Mouse (Mus musculus): Measurements from ENCODE around the gene Ilf3. TPM values are rescaled to one million over a fixed set of nuclear protein-coding genes. Genes with fewer than 3 reads are reported as not detected.

The Ilf3 gene
- polyA plus RNA-seq, 1 experiment: 4.7 TPM

GRCm38 (mm10) chr9:21437577-21437976 is 69.9 kb downstream of the Ilf3 start:
- H3K4me1 ChIP-seq (ENCODE audit: control insufficient read depth): peaks cover 46% of the 10 kb centered on the region
- no peak overlapping the region for H3K4me3 ChIP-seq (replicated peaks)
- TF ChIP-seq TAL1 (IDR thresholded peaks at IDR 0.05; ENCODE audit: low read length) (no peak), GATA1 (IDR thresholded peaks at IDR 0.05; ENCODE audit: low read length) (no peak)
- no peaks in the 10 kb centered on the region for H3K9me3 ChIP-seq (ENCODE audit: control insufficient read depth, low read length)
- H3K27me3 ChIP-seq (ENCODE audit: control insufficient read depth): no peaks in the 10 kb centered on the region
- H3K36me3 ChIP-seq (ENCODE audit: control insufficient read depth): peaks cover 74% of the 10 kb centered on the region

- Histone ChIP-seq H3K36me3 (ENCODE audit: control insufficient read depth) (peaks cover 77% of the 10 kb centered on the region), H3K27me3 (ENCODE audit: control insufficient read depth) (no peaks in the 10 kb centered on the region), H3K4me1 (ENCODE audit: control insufficient read depth) (peaks cover 46% of the 10 kb centered on the region), H3K4me3 (replicated peaks) (no peak overlapping the region), H3K9me3 (ENCODE audit: control insufficient read depth, low read length) (no peaks in the 10 kb centered on the region)
- TF ChIP-seq TAL1 (IDR thresholded peaks at IDR 0.05; ENCODE audit: low read length) (no peak), GATA1 (IDR thresholded peaks at IDR 0.05; ENCODE audit: low read length) (no peak)
Measured at GRCm38 (mm10) chr9:21438219-21438618, 70.5 kb downstream of the Ilf3 start.

GRCm38 (mm10) chr9:21439456-21439855 is 71.8 kb downstream of the Ilf3 start:
- TF ChIP-seq TAL1 (IDR thresholded peaks at IDR 0.05; ENCODE audit: low read length): no peak
- TF ChIP-seq GATA1 (IDR thresholded peaks at IDR 0.05; ENCODE audit: low read length): no peak
- Histone ChIP-seq H3K4me1 (ENCODE audit: control insufficient read depth) (peaks cover 40% of the 10 kb centered on the region), H3K4me3 (replicated peaks) (no peak overlapping the region), H3K27me3 (ENCODE audit: control insufficient read depth) (no peaks in the 10 kb centered on the region), H3K9me3 (ENCODE audit: control insufficient read depth, low read length) (no peaks in the 10 kb centered on the region), H3K36me3 (ENCODE audit: control insufficient read depth) (peaks cover 72% of the 10 kb centered on the region)

GRCm38 (mm10) chr9:21439914-21440313 is 72.2 kb downstream of the Ilf3 start:
- Histone ChIP-seq H3K27me3 (ENCODE audit: control insufficient read depth) (no peaks in the 10 kb centered on the region), H3K36me3 (ENCODE audit: control insufficient read depth) (peaks cover 73% of the 10 kb centered on the region), H3K4me3 (replicated peaks) (no peak overlapping the region), H3K9me3 (ENCODE audit: control insufficient read depth, low read length) (no peaks in the 10 kb centered on the region), H3K4me1 (ENCODE audit: control insufficient read depth) (peaks cover 40% of the 10 kb centered on the region)
- TF ChIP-seq TAL1 (IDR thresholded peaks at IDR 0.05; ENCODE audit: low read length): no peak
- no peak for TF ChIP-seq GATA1 (IDR thresholded peaks at IDR 0.05; ENCODE audit: low read length)

- no peak for TF ChIP-seq TAL1 (IDR thresholded peaks at IDR 0.05; ENCODE audit: low read length)
- no peak for TF ChIP-seq GATA1 (IDR thresholded peaks at IDR 0.05; ENCODE audit: low read length)
- no peaks in the 10 kb centered on the region for H3K27me3 ChIP-seq (ENCODE audit: control insufficient read depth)
- peaks cover 74% of the 10 kb centered on the region for H3K36me3 ChIP-seq (ENCODE audit: control insufficient read depth)
- peaks cover 38% of the 10 kb centered on the region for H3K4me1 ChIP-seq (ENCODE audit: control insufficient read depth)
- H3K9me3 ChIP-seq (ENCODE audit: control insufficient read depth, low read length): no peaks in the 10 kb centered on the region
- no peak overlapping the region for H3K4me3 ChIP-seq (replicated peaks)
Measured at GRCm38 (mm10) chr9:21440387-21440786, 72.7 kb downstream of the Ilf3 start.

- Histone ChIP-seq H3K36me3 (ENCODE audit: control insufficient read depth) (peaks cover 86% of the 10 kb centered on the region), H3K4me3 (replicated peaks) (no peak overlapping the region), H3K9me3 (ENCODE audit: control insufficient read depth, low read length) (no peaks in the 10 kb centered on the region), H3K27me3 (ENCODE audit: control insufficient read depth) (no peaks in the 10 kb centered on the region), H3K4me1 (ENCODE audit: control insufficient read depth) (peaks cover 16% of the 10 kb centered on the region)
- TF ChIP-seq GATA1 (IDR thresholded peaks at IDR 0.05; ENCODE audit: low read length) (no peak), TAL1 (IDR thresholded peaks at IDR 0.05; ENCODE audit: low read length) (no peak)
Measured at GRCm38 (mm10) chr9:21443853-21444252, 76.2 kb downstream of the Ilf3 start.

GRCm38 (mm10) chr9:21444574-21444973 is 76.9 kb downstream of the Ilf3 start:
- Histone ChIP-seq H3K4me1 (ENCODE audit: control insufficient read depth) (peaks cover 16% of the 10 kb centered on the region), H3K36me3 (ENCODE audit: control insufficient read depth) (peaks cover 87% of the 10 kb centered on the region), H3K9me3 (ENCODE audit: control insufficient read depth, low read length) (no peaks in the 10 kb centered on the region), H3K27me3 (ENCODE audit: control insufficient read depth) (no peaks in the 10 kb centered on the region), H3K4me3 (replicated peaks) (no peak overlapping the region)
- TF ChIP-seq TAL1 (IDR thresholded peaks at IDR 0.05; ENCODE audit: low read length) (no peak), GATA1 (IDR thresholded peaks at IDR 0.05; ENCODE audit: low read length) (no peak)

- Histone ChIP-seq H3K27me3 (ENCODE audit: control insufficient read depth) (no peaks in the 10 kb centered on the region), H3K4me1 (ENCODE audit: control insufficient read depth) (peaks cover 22% of the 10 kb centered on the region), H3K36me3 (ENCODE audit: control insufficient read depth) (peaks cover 88% of the 10 kb centered on the region), H3K4me3 (replicated peaks) (no peak overlapping the region), H3K9me3 (ENCODE audit: control insufficient read depth, low read length) (no peaks in the 10 kb centered on the region)
- TF ChIP-seq TAL1 (IDR thresholded peaks at IDR 0.05; ENCODE audit: low read length) (no peak), GATA1 (IDR thresholded peaks at IDR 0.05; ENCODE audit: low read length) (no peak)
Measured at GRCm38 (mm10) chr9:21445081-21445744, 77.5 kb downstream of the Ilf3 start.

- Histone ChIP-seq H3K4me3 (replicated peaks) (no peak overlapping the region), H3K4me1 (ENCODE audit: control insufficient read depth) (peaks cover 42% of the 10 kb centered on the region), H3K27me3 (ENCODE audit: control insufficient read depth) (no peaks in the 10 kb centered on the region), H3K36me3 (ENCODE audit: control insufficient read depth) (peaks cover 76% of the 10 kb centered on the region), H3K9me3 (ENCODE audit: control insufficient read depth, low read length) (no peaks in the 10 kb centered on the region)
- TF ChIP-seq TAL1 (IDR thresholded peaks at IDR 0.05; ENCODE audit: low read length): no peak
- no peak for TF ChIP-seq GATA1 (IDR thresholded peaks at IDR 0.05; ENCODE audit: low read length)
Measured at GRCm38 (mm10) chr9:21447778-21448177, 80.1 kb downstream of the Ilf3 start.

- Histone ChIP-seq H3K9me3 (ENCODE audit: control insufficient read depth, low read length) (no peaks in the 10 kb centered on the region), H3K36me3 (ENCODE audit: control insufficient read depth) (peaks cover 70% of the 10 kb centered on the region), H3K4me3 (replicated peaks) (no peak overlapping the region), H3K27me3 (ENCODE audit: control insufficient read depth) (no peaks in the 10 kb centered on the region), H3K4me1 (ENCODE audit: control insufficient read depth) (peaks cover 45% of the 10 kb centered on the region)
- TF ChIP-seq TAL1 (IDR thresholded peaks at IDR 0.05; ENCODE audit: low read length) (no peak), GATA1 (IDR thresholded peaks at IDR 0.05; ENCODE audit: low read length) (no peak)
Measured at GRCm38 (mm10) chr9:21449710-21450109, 82.0 kb downstream of the Ilf3 start.
